Mouse (Mus musculus): ENCODE measurements around the gene Rab2b. TPM values are rescaled to one million over a fixed set of nuclear protein-coding genes. Genes with fewer than 3 reads are reported as not detected.
A peak's percentile ranks its signal among the peaks of the same experiment; 100 is the strongest.

Gene Rab2b
- polyA plus RNA-seq, 1 experiment from 2014 or later, result 22.6 TPM

GRCm38 (mm10) chr14:52246129-52246528 is 33.2 kb downstream of the Rab2b start:
- Histone ChIP-seq H3K4me1 (ENCODE audit: control insufficient read depth, insufficient read depth, low read length) (peaks cover 14% of the 10 kb centered on the region; the same call in 1 of the 2 replicates), H3K4me2 (replicated peaks; ENCODE audit: low read depth, low read length) (no peak overlapping the region), H3K4me3 (ENCODE audit: low read length) (no peak overlapping the region), H3K9ac (ENCODE audit: low read depth, low read length) (no peak overlapping the region), H3K36me3 (ENCODE audit: control insufficient read depth, insufficient read depth, low read length) (no peaks in the 10 kb centered on the region), H3K9me3 (ENCODE audit: control insufficient read depth, low read length) (no peaks in the 10 kb centered on the region), H3K27ac (ENCODE audit: low read depth, low read length) (no peak overlapping the region), H3K27me3 (ENCODE audit: control insufficient read depth, insufficient read depth, low read length) (no peaks in the 10 kb centered on the region)
- 81% methylated on average over 4 of the region's 4 CpGs for WGBS
- no peak for ATAC-seq (ENCODE audit: low FRiP score, low TSS enrichment)

GRCm38 (mm10) chr14:52244690-52245042 is 34.7 kb downstream of the Rab2b start:
- H3K27me3 ChIP-seq (ENCODE audit: control insufficient read depth, insufficient read depth, low read length), result no peaks in the 10 kb centered on the region
- H3K4me3 ChIP-seq (ENCODE audit: low read length), result peak overlapping the region; percentile 88
- peak; percentile 83; the same call in 1 of the 2 replicates for ATAC-seq (ENCODE audit: low FRiP score, low TSS enrichment)

GRCm38 (mm10) chr14:52244041-52244689 is 35.2 kb downstream of the Rab2b start:
- under 1% methylated on average over 32 of the region's 32 CpGs for WGBS
- Histone ChIP-seq H3K4me2 (replicated peaks; ENCODE audit: low read depth, low read length) (peak overlapping the region; percentile 82), H3K9me3 (ENCODE audit: control insufficient read depth, low read length) (no peaks in the 10 kb centered on the region), H3K36me3 (ENCODE audit: control insufficient read depth, insufficient read depth, low read length) (no peaks in the 10 kb centered on the region; the same call in 1 of the 2 replicates), H3K4me1 (ENCODE audit: control insufficient read depth, insufficient read depth, low read length) (peaks cover 14% of the 10 kb centered on the region; the same call in 1 of the 2 replicates), H3K9ac (ENCODE audit: low read depth, low read length) (peak overlapping the region; percentile 74), H3K27me3 (ENCODE audit: control insufficient read depth, insufficient read depth, low read length) (no peaks in the 10 kb centered on the region), H3K4me3 (ENCODE audit: low read length) (peak overlapping the region; percentile 88), H3K27ac (ENCODE audit: low read depth, low read length) (peak overlapping the region; percentile 79)
- peak; percentile 99 for ATAC-seq (ENCODE audit: low FRiP score, low TSS enrichment)

More at GRCm38 (mm10) chr14:52244690-52245042, 34.7 kb downstream of the Rab2b start:
- H3K36me3 ChIP-seq (ENCODE audit: control insufficient read depth, insufficient read depth, low read length), result no peaks in the 10 kb centered on the region
- peak overlapping the region; percentile 79 for H3K27ac ChIP-seq (ENCODE audit: low read depth, low read length)
- peaks cover 14% of the 10 kb centered on the region; the same call in 1 of the 2 replicates for H3K4me1 ChIP-seq (ENCODE audit: control insufficient read depth, insufficient read depth, low read length)
- peak overlapping the region; percentile 74 for H3K9ac ChIP-seq (ENCODE audit: low read depth, low read length)
- WGBS, result 9% methylated on average over 7 of the region's 7 CpGs
- no peaks in the 10 kb centered on the region for H3K9me3 ChIP-seq (ENCODE audit: control insufficient read depth, low read length)
- peak overlapping the region; percentile 82 for H3K4me2 ChIP-seq (replicated peaks; ENCODE audit: low read depth, low read length)

DNA sequence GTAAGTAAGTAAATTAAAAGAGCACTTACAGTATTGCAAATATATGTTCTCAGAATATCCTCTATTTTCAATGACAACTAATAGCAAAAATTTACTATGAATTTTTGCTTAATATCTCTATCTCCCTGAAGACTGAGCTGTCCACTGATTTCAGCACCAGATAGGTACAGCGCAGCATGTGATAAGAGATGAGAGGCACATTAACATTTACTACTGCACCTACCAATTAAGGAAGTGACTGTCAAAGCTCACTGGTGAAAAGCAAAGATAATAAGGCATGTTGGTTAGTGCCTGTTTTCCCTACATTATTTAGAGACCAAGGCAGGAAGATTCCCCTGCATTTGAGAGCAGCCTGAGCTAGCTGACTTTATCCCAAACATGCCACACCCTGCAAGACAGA is 43.1 kb downstream of the Rab2b start:
- Histone ChIP-seq H3K4me3 (ENCODE audit: low read length) (no peak overlapping the region), H3K36me3 (ENCODE audit: control insufficient read depth, insufficient read depth, low read length) (peaks cover 61% of the 10 kb centered on the region), H3K9me3 (ENCODE audit: control insufficient read depth, low read length) (no peaks in the 10 kb centered on the region), H3K4me2 (replicated peaks; ENCODE audit: low read depth, low read length) (no peak overlapping the region), H3K4me1 (ENCODE audit: control insufficient read depth, insufficient read depth, low read length) (no peaks in the 10 kb centered on the region), H3K9ac (ENCODE audit: low read depth, low read length) (no peak overlapping the region), H3K27me3 (ENCODE audit: control insufficient read depth, insufficient read depth, low read length) (no peaks in the 10 kb centered on the region), H3K27ac (ENCODE audit: low read depth, low read length) (no peak overlapping the region)
- no peak for ATAC-seq (ENCODE audit: low FRiP score, low TSS enrichment)
- WGBS, result 93% methylated on average over 1 of the region's 1 CpGs

DNA sequence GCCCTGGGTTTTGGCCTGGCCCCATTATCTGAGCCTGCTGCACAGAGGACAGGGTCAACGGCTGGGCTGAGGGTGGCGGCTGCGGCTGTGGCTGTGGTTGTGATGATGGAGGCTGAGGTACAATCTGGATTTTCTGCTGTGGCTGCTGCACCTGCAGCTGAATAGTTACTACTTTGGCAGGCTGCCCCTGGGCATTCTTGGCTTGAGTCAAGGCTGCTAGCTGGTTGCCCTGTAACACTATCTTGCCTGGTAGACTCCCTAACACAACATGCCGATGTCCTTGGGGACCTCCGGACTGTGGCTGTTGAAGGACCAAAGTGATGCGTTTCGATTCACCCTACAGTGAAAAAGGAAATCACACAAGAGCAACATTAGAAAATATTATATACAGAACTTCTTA is 44.2 kb downstream of the Rab2b start:
- H3K27me3 ChIP-seq (ENCODE audit: control insufficient read depth, insufficient read depth, low read length), result no peaks in the 10 kb centered on the region
- peaks cover 71% of the 10 kb centered on the region for H3K36me3 ChIP-seq (ENCODE audit: control insufficient read depth, insufficient read depth, low read length)
- H3K9ac ChIP-seq (ENCODE audit: low read depth, low read length), result no peak overlapping the region
- no peak overlapping the region for H3K4me2 ChIP-seq (replicated peaks; ENCODE audit: low read depth, low read length)
- no peak overlapping the region for H3K4me3 ChIP-seq (ENCODE audit: low read length)
- no peak overlapping the region for H3K27ac ChIP-seq (ENCODE audit: low read depth, low read length)
- WGBS, result 91% methylated on average over 7 of the region's 7 CpGs
- no peaks in the 10 kb centered on the region for H3K4me1 ChIP-seq (ENCODE audit: control insufficient read depth, insufficient read depth, low read length)
- no peaks in the 10 kb centered on the region for H3K9me3 ChIP-seq (ENCODE audit: control insufficient read depth, low read length)
- ATAC-seq (ENCODE audit: low FRiP score, low TSS enrichment), result no peak

DNA sequence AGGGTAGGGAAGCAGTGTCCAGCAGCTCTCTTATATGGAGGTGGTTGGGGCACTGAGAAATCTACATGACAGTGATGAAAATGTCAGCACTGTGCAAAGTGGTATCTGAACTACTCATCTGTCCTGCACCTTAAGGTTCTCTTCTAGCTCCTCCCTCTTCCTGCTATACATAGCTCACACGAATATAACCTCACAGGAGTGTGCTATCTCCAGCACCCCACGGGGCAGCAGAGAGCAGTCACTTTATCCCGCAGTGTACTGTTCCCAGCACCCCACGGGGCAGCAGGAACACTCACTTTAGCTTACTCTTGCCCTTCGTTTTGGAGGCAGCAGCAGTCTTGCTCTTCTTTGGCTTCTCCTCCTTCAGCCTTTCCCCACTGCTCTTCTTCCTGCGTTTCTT is 47.1 kb downstream of the Rab2b start:
- WGBS, result 88% methylated on average over 6 of the region's 6 CpGs
- no peaks in the 10 kb centered on the region for H3K9me3 ChIP-seq (ENCODE audit: control insufficient read depth, low read length)
- H3K9ac ChIP-seq (ENCODE audit: low read depth, low read length), result no peak overlapping the region
- H3K36me3 ChIP-seq (ENCODE audit: control insufficient read depth, insufficient read depth, low read length), result peaks cover 91% of the 10 kb centered on the region
- H3K27ac ChIP-seq (ENCODE audit: low read depth, low read length), result no peak overlapping the region
- no peaks in the 10 kb centered on the region for H3K4me1 ChIP-seq (ENCODE audit: control insufficient read depth, insufficient read depth, low read length)
- no peak overlapping the region for H3K4me3 ChIP-seq (ENCODE audit: low read length)
- no peak for ATAC-seq (ENCODE audit: low FRiP score, low TSS enrichment)
- H3K27me3 ChIP-seq (ENCODE audit: control insufficient read depth, insufficient read depth, low read length), result no peaks in the 10 kb centered on the region
- no peak overlapping the region for H3K4me2 ChIP-seq (replicated peaks; ENCODE audit: low read depth, low read length)

DNA sequence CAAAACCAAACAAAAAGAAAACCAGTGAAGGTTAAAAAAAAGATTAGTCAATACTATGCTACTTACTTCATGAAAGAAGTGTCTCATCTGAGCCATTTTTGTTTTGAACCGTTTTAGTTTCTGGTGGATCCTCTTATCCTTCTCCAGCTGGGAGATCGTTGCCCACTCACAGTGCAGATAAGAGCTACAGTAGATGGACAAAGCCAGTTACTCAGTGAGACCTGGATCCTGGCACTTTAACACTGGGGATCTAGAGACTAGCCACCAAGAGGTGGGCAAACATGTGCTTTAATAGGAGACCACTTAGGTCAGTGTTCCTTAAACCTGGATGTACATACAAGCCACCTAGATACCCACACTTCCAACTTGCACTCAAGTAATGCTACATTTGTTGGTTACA is 53.4 kb downstream of the Rab2b start:
- H3K9me3 ChIP-seq (ENCODE audit: control insufficient read depth, low read length), result no peaks in the 10 kb centered on the region
- no peaks in the 10 kb centered on the region for H3K27me3 ChIP-seq (ENCODE audit: control insufficient read depth, insufficient read depth, low read length)
- H3K9ac ChIP-seq (ENCODE audit: low read depth, low read length), result no peak overlapping the region
- no peaks in the 10 kb centered on the region for H3K4me1 ChIP-seq (ENCODE audit: control insufficient read depth, insufficient read depth, low read length)
- no peak for ATAC-seq (ENCODE audit: low FRiP score, low TSS enrichment)
- peaks cover 96% of the 10 kb centered on the region for H3K36me3 ChIP-seq (ENCODE audit: control insufficient read depth, insufficient read depth, low read length)
- no peak overlapping the region for H3K4me3 ChIP-seq (ENCODE audit: low read length)
- no peak overlapping the region for H3K4me2 ChIP-seq (replicated peaks; ENCODE audit: low read depth, low read length)
- no peak overlapping the region for H3K27ac ChIP-seq (ENCODE audit: low read depth, low read length)
- 89% methylated on average over 2 of the region's 2 CpGs for WGBS

DNA sequence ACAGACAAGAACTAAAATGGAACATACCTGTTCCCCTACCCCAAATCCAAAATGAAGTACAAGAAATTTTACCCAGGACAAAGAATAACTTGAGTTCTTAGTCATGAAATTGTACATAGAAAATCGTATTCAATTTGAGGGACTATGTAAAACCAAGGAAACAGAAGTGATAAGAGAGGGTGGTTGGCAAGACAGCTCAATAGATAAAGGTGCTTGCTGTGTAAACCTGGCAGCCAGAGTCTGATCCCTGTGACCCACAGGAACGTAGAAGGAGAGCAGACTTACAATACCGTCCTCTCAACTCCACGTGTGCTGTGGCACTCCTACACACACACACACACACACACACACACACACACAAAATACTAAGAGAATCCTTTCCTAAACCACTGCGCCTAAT is 62.1 kb downstream of the Rab2b start:
- H3K4me2 ChIP-seq (replicated peaks; ENCODE audit: low read depth, low read length), result no peak overlapping the region
- H3K27me3 ChIP-seq (ENCODE audit: control insufficient read depth, insufficient read depth, low read length), result no peaks in the 10 kb centered on the region
- peaks cover 91% of the 10 kb centered on the region for H3K36me3 ChIP-seq (ENCODE audit: control insufficient read depth, insufficient read depth, low read length)
- no peak overlapping the region for H3K9ac ChIP-seq (ENCODE audit: low read depth, low read length)
- H3K4me1 ChIP-seq (ENCODE audit: control insufficient read depth, insufficient read depth, low read length), result no peaks in the 10 kb centered on the region
- no peaks in the 10 kb centered on the region for H3K9me3 ChIP-seq (ENCODE audit: control insufficient read depth, low read length)
- ATAC-seq (ENCODE audit: low FRiP score, low TSS enrichment), result no peak
- no peak overlapping the region for H3K27ac ChIP-seq (ENCODE audit: low read depth, low read length)
- no peak overlapping the region for H3K4me3 ChIP-seq (ENCODE audit: low read length)
- 91% methylated on average over 5 of the region's 5 CpGs for WGBS

Measured in kidney, embryonic 14.5 days (tissue).